Mouse (Mus musculus): ENCODE results near the gene Nmu. TPM values are rescaled to one million over a fixed set of nuclear protein-coding genes. Genes with fewer than 3 reads are reported as not detected.

Nmu gene
- total RNA-seq (2021), result not detected
- long read RNA-seq, experiment 1, result 0 reads
- long read RNA-seq, experiment 2, result 0 reads

DNA sequence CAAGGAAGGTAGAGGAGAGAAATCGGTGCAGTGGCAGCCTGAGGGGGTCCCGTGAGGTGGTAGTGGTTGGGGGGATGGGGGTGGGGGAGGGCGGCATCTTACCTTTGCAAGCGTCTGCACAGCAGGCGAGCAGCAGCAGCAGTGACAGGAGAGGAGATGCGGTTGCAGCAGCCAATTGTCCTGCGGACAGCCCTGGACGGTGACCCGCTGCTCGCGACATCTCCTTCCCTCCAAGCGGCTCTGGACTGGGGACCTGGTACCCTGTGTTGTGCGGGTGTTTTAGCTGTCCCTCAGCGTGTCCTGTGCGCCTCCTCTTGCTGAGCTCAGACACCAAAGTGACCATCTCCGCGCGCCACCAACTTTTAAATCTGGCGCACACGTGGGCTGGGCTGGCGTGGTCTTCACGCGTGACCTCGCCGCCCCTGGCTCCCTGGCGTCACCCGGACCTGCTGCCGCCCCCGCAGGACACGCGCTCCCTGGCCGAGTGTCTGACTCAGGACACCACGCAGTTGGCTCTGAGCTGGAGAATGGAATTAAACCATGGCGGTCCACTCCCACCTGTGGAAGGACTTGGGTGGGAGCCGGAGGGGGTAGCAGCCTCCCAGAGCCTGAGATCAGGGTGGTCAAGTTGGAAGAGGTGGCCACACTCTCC is at the start of gene Nmu:
Nmu (minus strand) TSS at position 336 of the 652 bp plus-strand sequence.
- no peak for DNase-seq

DNA sequence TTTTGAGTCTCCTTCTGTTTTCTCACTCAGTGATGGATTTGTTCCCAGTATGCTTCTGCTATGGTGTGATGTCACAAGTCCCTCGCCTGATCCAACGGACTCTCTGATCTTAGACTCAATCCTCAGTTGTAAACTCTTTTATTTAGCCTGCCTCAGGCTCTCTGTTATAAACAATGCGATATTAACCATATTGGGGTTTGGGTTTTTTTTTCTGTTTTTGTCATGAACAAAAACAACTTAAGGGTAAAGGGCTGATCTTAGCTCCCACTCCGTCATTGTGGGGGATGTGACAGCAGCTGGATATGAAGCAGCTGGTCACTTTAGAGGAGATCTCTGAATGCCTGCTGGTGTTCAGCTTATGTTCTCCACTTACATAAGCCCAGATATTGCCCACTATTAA is 48.1 kb upstream of the Nmu start:
- DNase-seq, result no peak

DNA sequence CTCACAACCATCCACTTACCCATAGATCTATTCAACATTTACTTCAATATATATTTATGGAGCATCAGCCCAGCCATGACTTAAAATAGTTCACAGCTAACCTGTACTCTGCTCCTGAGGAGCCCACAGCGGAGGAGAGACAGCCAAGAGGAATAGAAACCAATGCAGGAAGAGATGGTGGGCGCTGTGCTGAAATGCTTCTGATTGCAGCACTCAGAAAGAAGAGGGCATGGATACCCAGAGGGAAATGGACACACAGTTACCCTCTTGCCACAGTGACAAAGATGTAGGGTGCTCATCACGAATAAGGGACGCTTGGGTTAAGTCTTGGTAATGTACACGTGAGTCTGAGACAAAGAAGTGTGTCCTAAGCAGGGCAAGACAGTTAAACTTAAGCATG is 30.8 kb upstream of the Nmu start:
- DNase-seq, result no peak

DNA sequence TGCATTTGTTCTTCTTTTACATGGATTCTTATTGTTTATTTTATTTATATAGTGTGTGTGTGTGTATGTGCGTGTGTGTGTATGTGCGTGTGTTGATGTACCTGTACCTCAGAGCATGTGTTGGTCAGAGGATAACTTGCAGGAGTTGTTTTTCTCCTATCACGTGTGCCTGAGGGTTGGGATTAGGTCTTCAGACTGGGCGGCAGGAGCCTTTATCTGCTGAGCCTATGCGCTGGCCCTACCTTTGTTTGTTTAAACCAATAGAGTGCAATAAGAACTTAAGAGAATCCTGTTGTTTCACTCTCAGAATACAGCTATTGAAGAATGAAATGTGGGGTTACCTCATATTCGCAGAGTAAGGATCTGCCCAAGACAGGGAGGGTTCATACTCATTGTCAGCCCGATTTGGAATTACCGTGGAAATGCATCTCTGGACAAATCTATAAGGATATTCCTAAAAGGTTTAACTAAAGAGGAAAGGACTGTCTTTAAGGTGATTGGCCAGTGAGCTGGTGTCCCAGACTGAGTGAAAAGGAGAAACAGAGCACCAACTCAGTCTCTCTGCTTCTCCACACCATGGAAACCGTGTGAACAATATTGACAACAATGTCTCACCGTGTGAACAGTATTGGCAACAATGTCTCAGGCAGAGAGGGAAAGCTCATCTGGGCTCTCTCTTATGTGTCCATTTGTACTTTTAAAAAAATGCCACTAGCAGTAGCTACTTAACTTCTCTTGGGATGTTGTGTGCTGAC is 25.6 kb upstream of the Nmu start:
- no peak for DNase-seq

DNA sequence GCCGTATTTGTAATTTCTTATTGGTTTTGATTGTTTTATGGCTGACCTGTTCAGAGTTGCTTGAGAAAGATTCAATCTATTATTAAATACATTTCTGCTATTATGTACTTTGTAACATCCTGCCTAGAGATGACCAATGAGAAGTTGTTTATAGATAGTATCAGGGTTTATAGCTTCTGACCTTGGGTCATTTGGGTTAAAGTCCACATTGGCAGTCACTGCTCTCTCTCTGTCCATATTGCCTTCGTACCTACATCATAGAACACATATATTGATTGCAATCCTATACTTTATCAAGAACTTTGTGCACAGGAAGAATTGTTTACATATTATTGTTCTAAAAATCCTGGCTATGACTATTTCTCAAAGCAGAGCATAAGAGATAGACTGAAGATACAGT is 24.9 kb upstream of the Nmu start:
- no peak for DNase-seq

DNA sequence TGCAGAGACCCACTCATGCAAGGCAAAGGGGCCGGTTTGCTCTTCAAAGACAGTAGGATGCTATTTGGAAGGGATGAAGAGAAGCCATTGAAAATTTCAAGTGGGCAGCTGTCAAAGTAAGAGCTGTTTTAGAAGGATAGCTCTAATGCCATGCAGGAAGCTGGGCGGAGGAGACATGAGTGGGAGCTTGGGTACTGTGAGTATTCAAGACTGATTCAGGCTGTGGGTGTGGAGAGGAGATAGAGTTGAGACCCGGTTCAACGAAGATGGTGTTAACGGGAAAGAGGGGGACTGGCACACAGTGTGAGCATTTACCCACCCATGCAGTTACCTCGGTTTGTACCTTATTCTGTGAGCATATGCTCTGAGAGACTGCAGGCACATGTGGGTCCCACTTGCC is 20.1 kb upstream of the Nmu start:
- no peak for DNase-seq

DNA sequence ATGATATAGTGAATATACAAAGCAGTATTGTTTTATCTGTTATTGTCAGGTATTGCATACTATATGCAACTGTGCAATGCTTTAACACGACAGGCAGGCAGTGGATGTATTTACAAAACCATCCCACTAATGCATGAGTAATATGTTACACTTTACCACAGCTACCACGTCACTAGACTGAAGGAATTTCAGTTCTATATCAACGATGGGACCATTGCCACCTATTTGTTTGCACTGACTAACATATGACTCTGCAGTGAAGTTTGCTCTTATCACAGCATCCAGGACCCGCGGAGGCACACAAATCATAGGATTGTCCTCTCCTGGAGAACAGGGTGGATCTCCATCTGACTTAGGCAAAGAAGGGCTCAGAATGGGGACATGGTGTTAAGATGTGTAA is 18.2 kb upstream of the Nmu start:
- no peak for DNase-seq

DNA sequence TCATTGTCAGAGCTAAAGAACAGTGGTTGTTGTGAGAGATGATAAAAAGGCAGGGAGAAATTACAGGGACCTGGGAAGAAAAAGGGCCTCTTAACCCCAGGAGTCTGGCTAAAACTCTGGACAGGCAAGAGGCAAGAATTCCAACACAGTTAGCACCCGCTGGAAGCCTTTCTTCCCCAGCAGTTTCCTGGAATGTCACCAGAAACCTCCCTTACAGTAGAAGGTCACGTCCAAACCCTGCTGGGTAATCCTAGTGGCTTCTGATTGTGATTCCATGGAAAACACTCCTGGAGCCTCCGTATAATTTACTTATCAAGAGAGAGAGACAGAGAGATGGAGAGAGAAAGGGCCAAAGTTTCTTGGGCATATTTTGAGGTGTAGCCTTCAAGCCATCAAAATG is 15.6 kb upstream of the Nmu start:
- no peak for DNase-seq

DNA sequence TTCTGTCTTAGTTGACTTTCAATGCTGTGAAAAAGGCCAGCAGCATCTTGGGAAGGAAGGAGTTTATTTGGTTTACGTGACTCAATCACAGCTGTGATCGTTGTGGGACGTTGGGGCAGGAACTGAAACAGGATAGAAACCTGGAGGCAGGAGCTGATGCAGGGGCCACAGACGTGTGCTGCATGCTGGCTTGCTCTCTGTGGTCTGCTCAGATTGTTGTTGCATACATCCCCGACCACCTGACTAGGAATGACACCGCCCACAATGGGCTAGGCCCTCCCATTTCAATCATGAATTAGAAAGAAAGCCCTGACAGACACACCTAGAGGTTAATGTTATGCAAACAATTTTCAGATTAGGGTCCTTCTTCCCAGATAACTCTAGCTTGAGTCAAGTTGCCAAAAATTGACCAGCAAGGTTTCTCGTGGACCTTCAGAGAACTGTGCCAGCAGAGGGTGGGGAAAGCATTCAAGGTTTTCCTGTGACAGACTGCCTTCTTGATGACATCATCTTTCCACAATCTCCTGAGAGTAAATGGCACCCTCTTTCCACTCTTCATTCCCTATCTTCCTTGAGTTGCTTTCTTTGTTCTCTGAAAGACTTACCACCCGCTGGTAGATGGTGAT is 5.7 kb upstream of the Nmu start:
- no peak for DNase-seq

DNA sequence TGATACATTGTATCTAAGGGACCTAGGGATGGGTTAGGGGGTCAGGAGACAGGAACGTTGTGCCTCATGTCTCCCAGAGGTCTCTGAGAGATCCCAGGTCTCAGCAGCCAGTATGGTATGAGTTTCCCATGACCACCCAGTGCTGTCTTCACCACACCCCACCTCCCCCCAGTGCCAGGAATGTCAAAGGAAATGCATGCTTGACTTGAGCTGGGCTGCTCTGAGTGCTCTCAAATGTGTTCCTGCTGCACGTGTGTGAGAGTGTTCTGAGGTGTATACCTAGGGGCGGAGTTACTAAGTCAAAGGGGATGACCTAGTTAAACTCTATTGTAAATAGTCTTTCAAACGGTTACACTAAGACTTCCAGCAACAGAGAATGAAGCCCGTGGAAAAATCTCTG is 1.8 kb upstream of the Nmu start:
- no peak for DNase-seq

DNA sequence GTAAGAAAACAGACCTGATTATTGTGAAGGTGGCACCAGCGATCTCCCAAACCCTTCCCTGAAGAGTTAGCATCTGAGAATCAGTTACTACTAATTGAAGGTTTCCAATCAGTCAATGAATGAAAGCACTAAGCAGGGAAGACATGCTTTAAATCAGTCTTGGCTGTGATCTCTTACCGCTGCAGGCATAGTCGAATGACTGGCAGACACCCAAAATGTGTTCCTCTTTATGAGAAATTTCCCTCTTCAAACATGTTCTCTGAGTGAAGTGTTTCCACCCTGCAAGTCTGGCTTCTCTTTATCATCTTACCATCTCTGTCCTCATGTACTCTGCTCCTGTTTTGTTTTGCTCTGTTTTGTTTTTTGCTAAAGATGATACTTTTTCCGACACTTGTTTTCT is 2.8 kb downstream of the Nmu start:
- DNase-seq, result no peak

DNA sequence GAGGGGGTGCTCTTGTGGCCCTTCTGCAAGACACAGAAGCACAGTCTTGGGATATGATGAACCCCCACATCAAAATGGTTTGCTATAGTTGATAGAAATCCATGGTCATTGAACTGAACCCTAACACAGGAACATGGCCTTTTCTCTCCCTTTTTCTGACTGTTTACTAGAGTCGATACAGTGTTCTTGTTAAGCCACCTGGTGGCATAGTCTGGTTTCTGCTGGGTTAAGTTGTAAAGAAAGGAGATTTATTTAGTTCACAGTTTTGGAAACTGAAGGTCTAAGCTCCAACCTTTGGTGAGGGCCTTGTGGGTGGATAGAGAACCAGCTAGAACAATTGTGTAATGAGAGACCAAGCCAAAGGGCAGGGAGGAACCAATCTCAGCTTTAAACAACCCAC is 3.5 kb downstream of the Nmu start:
- no peak for DNase-seq

DNA sequence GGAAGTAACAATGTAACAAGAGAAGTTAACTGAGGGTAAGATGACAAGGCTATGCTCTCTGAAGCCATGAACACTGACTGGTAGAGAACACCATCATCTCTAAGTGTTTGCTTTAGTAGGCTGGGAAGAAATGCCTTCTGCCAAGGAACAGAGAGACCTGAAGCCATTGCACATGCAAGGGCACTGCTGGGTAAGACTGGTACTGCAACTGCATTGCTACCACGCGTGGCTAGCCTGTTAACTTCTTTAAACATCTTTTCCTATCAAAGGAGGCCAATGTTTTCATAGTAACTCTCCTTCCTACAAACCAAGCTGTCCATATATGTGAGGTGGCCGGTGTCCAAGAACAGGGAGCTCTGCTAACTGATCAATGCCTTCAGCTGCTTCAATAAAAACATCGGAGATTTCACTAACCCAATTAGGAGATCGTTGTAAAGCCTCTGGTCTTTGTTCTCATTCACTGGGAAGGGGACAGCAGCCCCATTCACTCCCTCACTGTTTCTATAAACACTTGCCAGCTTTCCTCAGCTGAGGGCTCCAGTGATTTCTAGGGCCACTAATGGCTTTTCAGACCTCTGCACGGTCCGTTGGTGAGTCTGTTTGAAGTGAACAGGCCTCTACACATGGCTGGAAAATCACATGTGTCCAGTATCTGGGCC is 11.5 kb downstream of the Nmu start:
- DNase-seq, result no peak

DNA sequence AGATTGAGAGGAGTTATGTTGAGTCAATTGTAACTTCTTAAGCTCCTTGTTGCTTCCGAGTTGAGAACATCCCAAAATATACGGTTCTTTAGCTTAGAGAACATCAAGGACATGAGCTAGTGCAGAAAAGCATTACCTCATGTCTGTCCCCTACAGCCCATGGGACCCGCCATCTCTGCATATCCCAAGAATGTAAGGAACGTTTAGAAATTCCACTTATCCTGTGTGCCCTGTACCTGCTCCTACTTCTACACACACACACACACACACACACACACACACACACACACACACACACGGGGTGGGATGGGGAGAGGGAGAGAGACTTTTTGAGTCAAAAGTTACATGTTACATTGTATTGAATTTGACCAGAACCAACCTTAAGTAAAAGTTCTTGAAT is 12.1 kb downstream of the Nmu start:
- no peak for DNase-seq

DNA sequence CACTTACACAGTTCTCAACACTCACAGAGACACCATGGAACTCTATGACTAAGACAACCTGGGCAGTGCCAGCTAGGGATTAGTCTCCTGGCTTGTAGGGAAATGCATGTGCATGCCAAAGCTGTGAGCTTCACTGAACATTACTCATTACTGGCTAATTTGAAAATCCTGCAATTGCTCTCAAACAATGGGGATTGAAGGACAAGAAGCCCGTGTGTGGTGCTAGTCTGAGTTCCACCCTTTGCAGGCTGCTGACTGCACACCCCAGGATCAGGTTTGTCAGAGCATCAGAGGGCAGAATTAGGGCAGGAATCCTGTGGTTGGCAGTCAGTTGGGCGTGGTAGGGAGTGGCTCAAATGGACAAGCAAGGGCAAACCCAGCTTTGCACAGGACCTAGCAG is 17.5 kb downstream of the Nmu start:
- DNase-seq, result peak; percentile 8

DNA sequence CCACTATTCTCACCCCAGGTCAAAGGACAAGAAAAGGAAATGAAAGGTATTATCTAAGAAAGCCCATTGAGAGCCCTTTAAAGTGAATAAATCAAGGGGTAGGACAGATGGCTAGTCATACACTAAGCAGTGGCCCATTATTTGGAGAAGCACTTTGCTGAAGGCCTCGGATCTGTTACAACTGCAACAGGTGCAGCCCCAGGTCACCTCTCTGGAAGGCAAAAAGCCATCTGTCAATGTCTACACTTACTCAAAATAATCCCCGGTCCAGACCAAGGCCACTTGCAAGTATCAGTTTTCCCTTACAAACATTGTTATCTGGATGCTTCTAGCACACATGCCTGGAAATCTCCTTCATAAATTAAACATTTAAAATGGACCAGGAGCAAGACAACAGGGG is 22.7 kb downstream of the Nmu start:
- no peak for DNase-seq

DNA sequence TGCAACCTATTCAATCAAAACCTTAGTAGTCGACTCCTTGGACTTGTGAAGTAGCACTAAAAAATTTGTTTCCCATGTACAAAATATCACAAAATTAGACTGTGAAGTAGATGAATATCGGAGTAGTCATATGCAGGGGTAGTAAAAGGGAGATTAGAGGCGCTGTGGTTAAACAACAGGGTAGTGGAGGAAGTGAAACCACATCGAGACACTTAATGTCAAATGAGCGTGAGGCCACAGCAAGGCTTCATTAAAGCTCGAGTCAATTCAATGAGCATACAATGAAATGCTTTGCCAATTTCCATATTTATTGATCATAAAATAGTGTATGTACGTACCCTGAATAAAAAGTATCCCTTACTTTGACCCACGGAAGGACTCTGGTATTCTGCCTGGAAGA is 26.5 kb downstream of the Nmu start:
- no peak for DNase-seq

DNA sequence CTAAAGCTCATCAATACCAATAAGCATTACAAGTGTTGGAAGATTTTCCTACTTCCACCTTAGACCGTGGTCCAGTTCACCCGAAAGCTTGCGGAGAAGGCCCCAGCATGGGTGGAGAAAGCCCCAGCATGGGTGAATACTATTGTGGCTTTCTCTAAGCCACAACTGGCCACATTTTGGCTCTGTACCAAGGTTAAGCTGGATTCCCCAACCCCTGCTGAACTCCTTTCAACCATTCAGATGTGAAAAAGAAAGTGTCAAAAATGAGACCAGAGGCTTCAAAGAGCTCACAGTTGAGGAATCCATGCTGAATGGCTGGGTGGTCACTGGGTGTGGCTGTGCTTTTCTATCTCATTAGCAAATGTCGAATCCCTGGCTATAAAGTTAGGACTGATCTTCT is 29.8 kb downstream of the Nmu start:
- no peak for DNase-seq

DNA sequence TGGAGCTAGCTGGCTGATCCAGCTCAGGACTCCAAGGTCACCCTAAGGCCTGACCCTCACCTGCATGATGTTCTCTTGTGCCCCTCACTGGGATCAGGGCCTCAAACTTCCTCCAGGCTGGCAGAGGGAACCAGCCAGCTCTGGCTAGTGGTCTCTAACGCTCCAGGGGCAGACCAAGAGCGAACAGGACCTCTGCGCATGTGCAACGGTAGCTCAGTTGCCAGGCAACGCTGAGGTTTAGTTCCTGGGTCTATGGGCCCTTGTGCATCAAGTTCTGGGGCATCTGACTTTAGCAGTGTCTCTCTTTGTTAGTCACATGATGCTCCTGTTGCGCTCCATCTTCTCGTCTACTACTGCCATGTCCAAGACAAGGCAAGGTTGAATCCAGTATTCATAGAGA is 32.6 kb downstream of the Nmu start, which contains the start of gene Pdcl2:
Pdcl2 (minus strand) TSS at position 204 of the 400 bp plus-strand sequence.
- no peak for DNase-seq

DNA sequence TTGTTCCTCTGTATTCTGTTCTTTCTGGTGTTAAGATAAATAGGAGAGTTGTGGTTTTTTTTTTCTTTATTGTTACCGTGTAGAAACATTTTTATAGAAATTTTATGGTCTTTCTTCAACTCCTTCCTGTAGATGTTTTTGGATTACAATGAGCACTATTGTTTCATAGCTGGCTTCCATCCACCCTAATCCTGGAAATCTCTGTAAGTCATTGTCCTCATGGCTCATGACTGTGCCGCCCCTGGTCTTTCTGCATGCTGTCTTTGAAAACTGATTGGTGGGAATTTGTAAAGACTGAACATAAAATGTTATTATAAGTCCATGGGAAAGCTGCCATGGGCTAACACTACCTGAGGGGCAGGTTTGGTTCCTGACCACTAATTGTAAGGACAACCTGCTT is 36.3 kb downstream of the Nmu start:
- no peak for DNase-seq

DNA sequence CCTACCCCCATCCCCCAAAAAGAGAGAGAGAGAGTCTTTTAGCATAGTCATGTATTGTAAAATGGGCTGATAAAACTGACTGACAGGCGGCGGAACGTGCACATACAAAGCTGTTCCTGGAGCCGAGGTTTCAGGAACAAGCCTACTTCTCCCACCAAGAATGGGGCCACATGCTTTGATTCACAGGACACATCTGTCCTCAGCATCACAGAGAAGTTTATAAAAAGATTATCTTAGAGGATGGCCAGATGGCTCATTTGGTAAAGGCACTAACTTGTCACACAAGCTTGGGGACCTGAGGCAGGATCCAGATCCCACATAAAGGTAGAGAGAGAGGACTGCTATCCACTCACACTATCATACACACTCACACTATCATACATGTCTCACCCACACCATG is 38.5 kb downstream of the Nmu start:
- no peak for DNase-seq

DNA sequence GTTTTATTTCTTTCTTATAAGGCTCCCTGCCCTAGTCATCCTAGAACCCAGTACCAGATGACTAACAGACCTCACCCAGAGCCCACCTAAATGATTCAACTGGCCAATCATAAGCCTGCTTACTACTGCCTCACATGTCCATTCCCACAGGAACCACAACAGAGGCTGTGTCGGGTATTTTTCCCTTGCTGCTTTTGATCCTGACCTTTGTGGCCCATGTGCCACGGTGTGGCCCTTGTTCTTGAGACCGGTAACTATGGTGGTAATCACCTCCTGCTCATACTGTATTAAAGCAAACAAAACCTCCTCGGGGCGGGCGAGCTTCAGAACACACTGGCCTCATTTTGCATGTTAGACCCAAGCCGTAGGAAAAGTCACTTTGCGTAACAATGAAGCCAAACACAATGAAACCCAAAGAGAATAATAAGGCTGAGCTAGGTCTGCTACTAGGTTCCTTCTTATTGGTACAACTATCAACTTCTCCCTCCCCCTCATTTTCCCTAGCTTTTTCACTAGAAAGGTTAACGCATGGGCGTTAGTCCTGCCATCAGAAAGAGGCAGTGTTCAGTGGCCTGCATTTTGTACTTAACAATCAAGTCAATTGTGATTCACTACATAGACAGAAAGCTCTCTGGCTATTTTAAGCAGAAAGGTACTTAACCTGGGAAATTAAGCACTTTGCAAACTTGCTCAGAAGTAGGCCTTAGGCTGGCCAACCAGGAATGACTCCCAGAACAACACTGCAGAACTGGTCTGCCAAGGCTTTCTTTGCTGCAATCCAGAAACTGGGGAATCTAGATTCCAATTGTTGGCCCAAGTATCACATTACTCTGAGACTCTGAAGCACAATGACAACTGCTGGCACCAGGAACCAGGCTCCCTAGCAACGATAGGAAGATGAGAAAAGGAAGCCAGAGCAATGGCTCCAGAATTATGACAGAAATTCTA is 42.1 kb downstream of the Nmu start:
- no peak for DNase-seq
